Mouse (Mus musculus) MEL (cell line): ENCODE data around the gene Phb. TPM values are rescaled to one million over a fixed set of nuclear protein-coding genes. Genes with fewer than 3 reads are reported as not detected.
A peak's percentile ranks its signal among the peaks of the same experiment; 100 is the strongest.

ENCODE experiments used
- DNase-seq: peaks from one replicate; pipeline ENCODE4 v3.0.0; 2011; ENCODE audit warnings: low read depth, low spot score
- H3K27ac ChIP-seq: 2 replicates; pipeline ENCODE4 v1.5.1; 2012; ENCODE audit warnings: low read depth, mild to moderate bottlenecking, control low read depth, low read length, moderate library complexity; ENCODE audit not compliant: control insufficient read depth
- H3K27me3 ChIP-seq, 2 experiments: fragments of 150-350 bp in 1 of 2; sonication (generic) in 1 of 2; 2 replicates each; pipeline ENCODE4 v1.6.1; 2012; ENCODE audit warnings: low read length in 2 of 2, mild to moderate bottlenecking in 2 of 2, improper control_type of control experiment in 1 of 2, moderate library complexity in 1 of 2; ENCODE audit not compliant: insufficient read depth in 2 of 2, control insufficient read depth in 1 of 2
- H3K36me3 ChIP-seq, 2 experiments: 2 replicates each; pipeline ENCODE4 v1.6.1; 2012 to 2014; ENCODE audit warnings: low read length in 2 of 2, improper control_type of control experiment in 1 of 2, inconsistent platforms in 1 of 2, mild to moderate bottlenecking in 1 of 2; ENCODE audit not compliant: insufficient read depth in 2 of 2, control insufficient read depth in 1 of 2
- H3K4me1 ChIP-seq, 2 experiments: fragments of 150-350 bp in 1 of 2; sonication (generic) in 1 of 2; 2 replicates each; pipeline ENCODE4 v1.6.1; 2012; ENCODE audit warnings: low read length in 2 of 2, improper control_type of control experiment in 1 of 2, mild to moderate bottlenecking in 1 of 2; ENCODE audit not compliant: insufficient read depth in 2 of 2, control insufficient read depth in 1 of 2
- H3K4me3 ChIP-seq, 2 experiments: fragments of 150-350 bp in 1 of 2; sonication (generic) in 1 of 2; 2 replicates each; pipeline ENCODE4 v1.5.1; 2012; ENCODE audit warnings: low read depth in 2 of 2, low read length in 2 of 2, mild to moderate bottlenecking in 2 of 2, moderate library complexity in 2 of 2, control low read depth in 1 of 2, improper control_type of control experiment in 1 of 2; ENCODE audit not compliant: control insufficient read depth in 1 of 2, insufficient read depth in 1 of 2
- H3K79me2 ChIP-seq: 2 replicates; pipeline ENCODE4 v1.6.1; 2012; ENCODE audit warnings: mild to moderate bottlenecking, low read length, moderate library complexity; ENCODE audit not compliant: control insufficient read depth, poor library complexity, insufficient read depth
- H3K9ac ChIP-seq: 2 replicates; pipeline ENCODE4 v1.6.1; 2012; ENCODE audit warnings: low read depth, mild to moderate bottlenecking, control low read depth, low read length, moderate library complexity; ENCODE audit not compliant: control insufficient read depth, poor library complexity, severe bottlenecking
- H3K9me3 ChIP-seq: fragments of 150-350 bp; sonication (generic); replicated peaks from 2 replicates; pipeline ENCODE4 v1.6.1; 2012; ENCODE audit warnings: mild to moderate bottlenecking, low read length, improper control_type of control experiment, moderate library complexity; ENCODE audit not compliant: insufficient read depth
- BHLHE40 ChIP-seq: IDR thresholded peaks from 2 replicates; pipeline ENCODE4 v1.6.1; 2012; ENCODE audit warnings: low read depth, mild to moderate bottlenecking, inconsistent platforms, low read length, improper control_type of control experiment, borderline replicate concordance
- CTCF ChIP-seq, 3 experiments: IDR thresholded peaks in 2 of 3; conservative IDR thresholded peaks in 1 of 3; 2 replicates each; pipeline ENCODE4 v1.5.1; 2011 to 2012; ENCODE audit warnings: low read length in 3 of 3, low read depth in 2 of 3, mild to moderate bottlenecking in 2 of 3, improper control_type of control experiment in 1 of 3, inconsistent platforms in 1 of 3, mixed read lengths in 1 of 3, moderate library complexity in 1 of 3; ENCODE audit not compliant: control insufficient read depth in 1 of 3, insufficient read depth in 1 of 3, poor library complexity in 1 of 3, severe bottlenecking in 1 of 3
- E2F4 ChIP-seq: IDR thresholded peaks from 2 replicates; pipeline ENCODE4 v1.6.1; 2011; ENCODE audit warnings: low read depth, low read length, improper control_type of control experiment, borderline replicate concordance
- ELF1 ChIP-seq: IDR thresholded peaks from 2 replicates; pipeline ENCODE4 v1.6.1; 2014; ENCODE audit warnings: low read depth, mild to moderate bottlenecking, inconsistent platforms, low read length, improper control_type of control experiment, moderate library complexity
- EP300 ChIP-seq, 2 experiments: IDR thresholded peaks; 2 replicates each; pipeline ENCODE4 v1.6.1; 2011; ENCODE audit warnings: improper control_type of control experiment in 2 of 2, low read length in 2 of 2, low read depth in 1 of 2, mild to moderate bottlenecking in 1 of 2
- GATA1 ChIP-seq: IDR thresholded peaks from 2 replicates; pipeline ENCODE4 v1.6.1; 2011; ENCODE audit warnings: low read depth, low read length, improper control_type of control experiment
- HCFC1 ChIP-seq: IDR thresholded peaks from 2 replicates; pipeline ENCODE4 v1.6.1; 2012; ENCODE audit warnings: low read depth, mild to moderate bottlenecking, inconsistent platforms, low read length, improper control_type of control experiment, moderate library complexity
- KAT2A ChIP-seq: conservative IDR thresholded peaks from 2 replicates; pipeline ENCODE4 v1.6.1; 2012; ENCODE audit warnings: low read depth, low read length, improper control_type of control experiment, inconsistent platforms
- MAX ChIP-seq: IDR thresholded peaks from 2 replicates; pipeline ENCODE4 v1.6.1; 2011; ENCODE audit warnings: low read length, improper control_type of control experiment
- MAZ ChIP-seq: IDR thresholded peaks from 2 replicates; pipeline ENCODE4 v1.6.1; 2012; ENCODE audit warnings: low read depth, mild to moderate bottlenecking, inconsistent platforms, low read length, improper control_type of control experiment
- MEF2A ChIP-seq: IDR thresholded peaks from 2 replicates; pipeline ENCODE4 v1.6.1; 2014; ENCODE audit warnings: low read depth, mild to moderate bottlenecking, inconsistent platforms, low read length, improper control_type of control experiment; ENCODE audit not compliant: poor library complexity, insufficient replicate concordance, severe bottlenecking; ENCODE audit errors: extremely low read depth
- MXI1 ChIP-seq: IDR thresholded peaks from 2 replicates; pipeline ENCODE4 v1.6.1; 2011; ENCODE audit warnings: mild to moderate bottlenecking, low read depth, low read length, improper control_type of control experiment
- MYC ChIP-seq: IDR thresholded peaks from 2 replicates; pipeline ENCODE4 v1.6.1; 2011; ENCODE audit warnings: low read depth, mild to moderate bottlenecking, low read length, improper control_type of control experiment, moderate library complexity
- POLR2AphosphoS2 ChIP-seq: IDR thresholded peaks from 2 replicates; pipeline ENCODE4 v1.6.1; 2011; ENCODE audit warnings: low read length, improper control_type of control experiment
- RCOR1 ChIP-seq: IDR thresholded peaks from 2 replicates; pipeline ENCODE4 v1.6.1; 2012; ENCODE audit warnings: low read depth, mild to moderate bottlenecking, inconsistent platforms, low read length, improper control_type of control experiment
- SIN3A ChIP-seq: IDR thresholded peaks from 2 replicates; pipeline ENCODE4 v1.6.1; 2012; ENCODE audit warnings: low read length, improper control_type of control experiment, inconsistent platforms
- SMC3 ChIP-seq: IDR thresholded peaks from 2 replicates; pipeline ENCODE4 v1.6.1; 2011; ENCODE audit warnings: low read depth, low read length, improper control_type of control experiment
- TAL1 ChIP-seq: IDR thresholded peaks from 2 replicates; pipeline ENCODE4 v1.6.1; 2012; ENCODE audit warnings: mild to moderate bottlenecking, inconsistent platforms, low read length, moderate library complexity, mixed read lengths
- TBP ChIP-seq: IDR thresholded peaks from 2 replicates; pipeline ENCODE4 v1.8.0; 2011; ENCODE audit warnings: low read depth, low read length, improper control_type of control experiment
- UBTF ChIP-seq: IDR thresholded peaks from 2 replicates; pipeline ENCODE4 v1.6.1; 2012; ENCODE audit warnings: low read depth, mild to moderate bottlenecking, inconsistent platforms, low read length, improper control_type of control experiment, moderate library complexity, borderline replicate concordance; ENCODE audit not compliant: insufficient read depth
- ZC3H11A ChIP-seq: IDR thresholded peaks from 2 replicates; pipeline ENCODE4 v1.6.1; 2012; ENCODE audit warnings: low read depth, mild to moderate bottlenecking, inconsistent platforms, low read length, improper control_type of control experiment
- ZNF384 ChIP-seq: IDR thresholded peaks from 2 replicates; pipeline ENCODE4 v1.6.1; 2012; ENCODE audit warnings: low read depth, mild to moderate bottlenecking, inconsistent platforms, low read length, improper control_type of control experiment
- polyA plus RNA-seq, 2 experiments: library from polyadenylated mRNA; stranded (reverse) in 1 of 2; unstranded in 1 of 2; fragments of >175 nt in 1 of 2; fragments of >200 nt in 1 of 2; gene quantifications; 2 replicates each; pipeline versions ENCODE4 v1.2.1 to v1.2.4; 2012; ENCODE audit warnings: low replicate concordance in 2 of 2, low read depth in 1 of 2; ENCODE audit not compliant: insufficient read length in 2 of 2, insufficient read depth in 1 of 2, missing spikeins in 1 of 2
- total RNA-seq: library from RNA; depleted of rRNA; stranded (reverse); fragments of 300-350 nt; gene quantifications from 2 replicates; pipeline ENCODE4 v1.2.3, GENCODE M21; 2012

Gene Phb
- total and polyA plus RNA-seq, 3 experiments, result 302 to 788 TPM; not detected in 1

GRCm38 (mm10) chr11:95682946-95683345, 16.2 kb downstream of the Phb start:
- no peaks in the 10 kb centered on the region for H3K9me3 ChIP-seq
- no peaks in the 10 kb centered on the region for H3K27me3 ChIP-seq
- H3K36me3 ChIP-seq, result peaks cover 6 to 9% of the 10 kb centered on the region in 2 experiments
- H3K27ac ChIP-seq, result no peak overlapping the region
- no peak overlapping the region for H3K4me3 ChIP-seq
- peaks cover 2 to 12% of the 10 kb centered on the region in 2 experiments; a peak in 2 of 4 replicates for H3K4me1 ChIP-seq
- no peak for TF ChIP-seq CTCF (IDR thresholded peaks at IDR 0.05 in 2 of 3, conservative IDR thresholded peaks at IDR 0.05 in 1 of 3; ENCODE audit: control insufficient read depth in 1 of 3, insufficient read depth in 1 of 3, low read depth in 2 of 3, low read length in 3 of 3, poor library complexity in 1 of 3, severe bottlenecking in 1 of 3)
- no peak for TF ChIP-seq MYC
- H3K79me2 ChIP-seq, result no peaks in the 10 kb centered on the region
- H3K9ac ChIP-seq, result no peak overlapping the region
- DNase-seq, result no peak

GRCm38 (mm10) chr11:95686031-95686430, 19.3 kb downstream of the Phb start:
- DNase-seq, result peak; percentile 91
- H3K9me3 ChIP-seq, result no peaks in the 10 kb centered on the region
- H3K9ac ChIP-seq, result no peak overlapping the region
- peaks cover 5 to 35% of the 10 kb centered on the region in 2 experiments; a peak in 3 of 4 replicates for H3K4me1 ChIP-seq
- no peak overlapping the region for H3K27ac ChIP-seq
- H3K79me2 ChIP-seq, result no peaks in the 10 kb centered on the region; the same call in 1 of the 2 replicates
- H3K36me3 ChIP-seq, result peaks cover 0 to 18% of the 10 kb centered on the region in 2 experiments; a peak in 2 of 4 replicates
- H3K4me3 ChIP-seq, result no peak overlapping the region
- no peaks in the 10 kb centered on the region for H3K27me3 ChIP-seq
- TF ChIP-seq POLR2AphosphoS2 (no peak), SIN3A (peak; percentile 89), ELF1 (peak; percentile 28; the same call in 1 of the 2 replicates), GATA1 (peak; percentile 58; the same call in 1 of the 2 replicates), KAT2A (no peak), RCOR1 (no peak), BHLHE40 (0 out of 2 replicates have a peak, but pooled peaks have one; percentile 34), ZNF384 (0 out of 2 replicates have a peak, but pooled peaks have one; percentile 54), SMC3 (peak; percentile 100), ZC3H11A (peak; percentile 98), HCFC1 (peak; percentile 44; the same call in 1 of the 2 replicates), MYC (peak; percentile 41; the same call in 1 of the 2 replicates), CTCF (IDR thresholded peaks at IDR 0.05 in 2 of 3, conservative IDR thresholded peaks at IDR 0.05 in 1 of 3; ENCODE audit: control insufficient read depth in 1 of 3, insufficient read depth in 1 of 3, low read depth in 2 of 3, low read length in 3 of 3, poor library complexity in 1 of 3, severe bottlenecking in 1 of 3) (peak; percentile 97 to 100 (median 98)), MXI1 (peak; percentile 53), TBP (peak; percentile 65), UBTF (no peak), TAL1 (peak; percentile 16; the same call in 1 of the 2 replicates), EP300 (IDR thresholded peaks at IDR 0.05; ENCODE audit: low read depth in 1 of 2, low read length in 2 of 2) (0 out of 4 replicates have a peak, but pooled peaks of 1 of the 2 experiments have one; percentile 5), MAZ (peak; percentile 59; the same call in 1 of the 2 replicates), MAX (peak; percentile 67), E2F4 (no peak), MEF2A (no peak)
